Mouse (Mus musculus) hematopoietic stem cell, adult 5-6 weeks (primary cell): Measurements from ENCODE around the gene Hrnr. TPM values are rescaled to one million over a fixed set of nuclear protein-coding genes. Genes with fewer than 3 reads are reported as not detected.

ENCODE experiments used
- ATAC-seq, 2 experiments: fragments of 125-278 bp in 1 of 2; replicated peaks in 1 of 2; 2 replicates each; pipeline ENCODE4 v1.8.0; 2016 to 2017; ENCODE audit warnings: inconsistent platforms in 2 of 2, mild to moderate bottlenecking in 2 of 2, moderate number of reproducible peaks in 2 of 2, low read depth in 1 of 2, moderate TSS enrichment in 1 of 2; ENCODE audit not compliant: low FRiP score in 2 of 2, poor library complexity in 2 of 2, severe bottlenecking in 2 of 2, insufficient read depth in 1 of 2, low TSS enrichment in 1 of 2
- total RNA-seq: library from RNA; stranded (forward); fragments of 172-1452, 232-1000 nt; gene quantifications from 2 replicates; pipeline ENCODE4 v1.2.3, GENCODE M21; 2017

Gene Hrnr
- total RNA-seq = not detected in 2 replicates

- ATAC-seq = no peak
These were observed at the start of gene Hrnr for GRCm38 (mm10) chr3:93319449-93319848. TSS of gene Hrnr (plus strand) at chr3:93319749.

- no peak for ATAC-seq
These were observed 46.3 kb upstream of the Hrnr start, which contains the start of gene Flg for GRCm38 (mm10) chr3:93273223-93273622. TSS of gene Flg (plus strand) at chr3:93273523.

GRCm38 (mm10) chr3:93297542-93297941, 22.0 kb upstream of the Hrnr start:
- ATAC-seq = no peak

GRCm38 (mm10) chr3:93299832-93300231, 19.7 kb upstream of the Hrnr start:
- ATAC-seq = no peak

GRCm38 (mm10) chr3:93301896-93302295, 17.7 kb upstream of the Hrnr start:
- no peak for ATAC-seq

- no peak for ATAC-seq
These were observed 13.4 kb upstream of the Hrnr start for GRCm38 (mm10) chr3:93306142-93306541.

- ATAC-seq = no peak
These were observed 8.2 kb upstream of the Hrnr start for GRCm38 (mm10) chr3:93311371-93311770.

GRCm38 (mm10) chr3:93314388-93314787, 5.2 kb upstream of the Hrnr start:
- no peak for ATAC-seq

- no peak for ATAC-seq
These were observed 18.2 kb downstream of the Hrnr start for GRCm38 (mm10) chr3:93337749-93338148.

GRCm38 (mm10) chr3:93340021-93340420, 20.5 kb downstream of the Hrnr start:
- no peak for ATAC-seq

- ATAC-seq = no peak
These were observed 27.3 kb downstream of the Hrnr start for GRCm38 (mm10) chr3:93346896-93347295.

GRCm38 (mm10) chr3:93360045-93360444, 40.5 kb downstream of the Hrnr start:
- ATAC-seq = peak; percentile 73 to 75

- ATAC-seq = peak; percentile 91
These were observed 42.5 kb downstream of the Hrnr start for GRCm38 (mm10) chr3:93361933-93362574.

- no peak for ATAC-seq
These were observed 47.5 kb downstream of the Hrnr start for GRCm38 (mm10) chr3:93366966-93367575.

- no peak for ATAC-seq
These were observed 48.6 kb downstream of the Hrnr start for GRCm38 (mm10) chr3:93368171-93368570.

- ATAC-seq = no peak
These were observed 53.9 kb downstream of the Hrnr start for GRCm38 (mm10) chr3:93373416-93373815.

- no peak for ATAC-seq
These were observed 55.6 kb downstream of the Hrnr start for GRCm38 (mm10) chr3:93375196-93375595.

GRCm38 (mm10) chr3:93375601-93376000, 56.1 kb downstream of the Hrnr start:
- no peak for ATAC-seq

GRCm38 (mm10) chr3:93378146-93378545, 58.6 kb downstream of the Hrnr start:
- ATAC-seq = no peak
